In genomic region chr10:94829407-94829806, GRCm38 (mm10) we compare ENCODE assay signal across 8 mouse cellular contexts.
A peak's percentile ranks its signal among the peaks of the same experiment; 100 is the strongest.
DNase-seq lines count a peak whose midpoint lies in the region; ATAC-seq and TF ChIP-seq lines count a peak whose summit lies in the region.

No protein-coding gene starts in this region.

- H3K4me3 ChIP-seq in embryonic facial prominence, embryonic 12.5 days = no peak overlapping the region
- no peak overlapping the region for H3K4me3 ChIP-seq in embryonic facial prominence, embryonic 10.5 days
- no peak overlapping the region for H3K4me3 ChIP-seq in midbrain, postnatal 0 days (ENCODE audit: low read depth, low read length)
- H3K4me3 ChIP-seq in stomach, embryonic 14.5 days (ENCODE audit: low read depth, low read length) = no peak overlapping the region

- intact Hi-C loops in left cerebral cortex, postnatal 25 days (cut with DNase I) = loop anchor here (2.0 to 5.0 kb wide), 3 partner anchors 78 to 142 kb away; partner anchors contain the start of gene Cep83

- no peak for DNase-seq in embryonic facial prominence, embryonic 10.5 days (ENCODE audit: low spot score)
- DNase-seq in cerebellum, adult 11-12 months = peak; percentile 48
- peak; percentile 86 for DNase-seq in gastrocnemius, postnatal 10 days
- peak; percentile 49 for DNase-seq in kidney, adult 11 months
- DNase-seq in left cerebral cortex, postnatal 25 days (ENCODE audit: low spot score in 2 of 2) = peak; percentile 84 to 96
- peak; percentile 93 for DNase-seq in midbrain, postnatal 0 days (ENCODE audit: low spot score)

- H3K27me3 ChIP-seq in embryonic facial prominence, embryonic 12.5 days = no peaks in the 10 kb centered on the region
- H3K27me3 ChIP-seq in embryonic facial prominence, embryonic 10.5 days (replicated peaks; ENCODE audit: low read depth, poor library complexity, severe bottlenecking) = no peaks in the 10 kb centered on the region
- H3K27me3 ChIP-seq in midbrain, postnatal 0 days (ENCODE audit: insufficient read depth, low read length) = no peaks in the 10 kb centered on the region
- no peaks in the 10 kb centered on the region for H3K27me3 ChIP-seq in stomach, embryonic 14.5 days (ENCODE audit: control insufficient read depth, insufficient read depth, low read length)

- no peaks in the 10 kb centered on the region for H3K36me3 ChIP-seq in embryonic facial prominence, embryonic 12.5 days
- peaks cover 5% of the 10 kb centered on the region; the same call in 1 of the 2 replicates for H3K36me3 ChIP-seq in embryonic facial prominence, embryonic 10.5 days (replicated peaks)
- H3K36me3 ChIP-seq in midbrain, postnatal 0 days (ENCODE audit: insufficient read depth, low read length) = peaks cover 12% of the 10 kb centered on the region
- H3K36me3 ChIP-seq in stomach, embryonic 14.5 days (ENCODE audit: control insufficient read depth, insufficient read depth, low read length) = no peaks in the 10 kb centered on the region

- ATAC-seq in embryonic facial prominence, embryonic 12.5 days (ENCODE audit: insufficient number of reproducible peaks, insufficient read depth, low FRiP score, low TSS enrichment) = peak; percentile 59; the same call in 1 of the 2 replicates
- peak; percentile 87 for ATAC-seq in midbrain, postnatal 0 days (ENCODE audit: low FRiP score)
- peak; percentile 65; the same call in 1 of the 2 replicates for ATAC-seq in stomach, embryonic 14.5 days (ENCODE audit: insufficient number of reproducible peaks, insufficient read depth, low FRiP score, low read depth)

- TF ChIP-seq CTCF in midbrain, postnatal 0 days (IDR thresholded peaks at IDR 0.05) = no peak

- no peaks in the 10 kb centered on the region for H3K9me3 ChIP-seq in embryonic facial prominence, embryonic 12.5 days
- H3K9me3 ChIP-seq in embryonic facial prominence, embryonic 10.5 days = no peaks in the 10 kb centered on the region
- H3K9me3 ChIP-seq in midbrain, postnatal 0 days (ENCODE audit: low read length) = no peaks in the 10 kb centered on the region
- H3K9me3 ChIP-seq in stomach, embryonic 14.5 days (ENCODE audit: control insufficient read depth, low read depth, low read length) = no peaks in the 10 kb centered on the region

- H3K27ac ChIP-seq in embryonic facial prominence, embryonic 12.5 days = peak overlapping the region; percentile 64; the same call in 1 of the 2 replicates
- no peak overlapping the region for H3K27ac ChIP-seq in embryonic facial prominence, embryonic 10.5 days (replicated peaks)
- H3K27ac ChIP-seq in midbrain, postnatal 0 days (ENCODE audit: low read depth, low read length) = peak overlapping the region; percentile 58
- H3K27ac ChIP-seq in stomach, embryonic 14.5 days (ENCODE audit: low read length) = peak overlapping the region; percentile 80; the same call in 1 of the 2 replicates

- no peak overlapping the region for H3K4me2 ChIP-seq in embryonic facial prominence, embryonic 12.5 days (replicated peaks)
- no peak overlapping the region; the same call in 1 of the 2 replicates for H3K4me2 ChIP-seq in midbrain, postnatal 0 days (ENCODE audit: low read depth, low read length, poor library complexity, severe bottlenecking)
- H3K4me2 ChIP-seq in stomach, embryonic 14.5 days (replicated peaks; ENCODE audit: low read depth, low read length) = peak overlapping the region; percentile 7

- whole genome bisulfite sequencing in embryonic facial prominence, embryonic 12.5 days = 63% methylated on average over 6 of the region's 6 CpGs
- 84% methylated on average over 6 of the region's 6 CpGs for WGBS in embryonic facial prominence, embryonic 10.5 days
- WGBS in midbrain, postnatal 0 days = 63% methylated on average over 6 of the region's 6 CpGs
- 20% methylated on average over 6 of the region's 6 CpGs for WGBS in stomach, embryonic 14.5 days

- peaks cover 21% of the 10 kb centered on the region for H3K4me1 ChIP-seq in embryonic facial prominence, embryonic 12.5 days
- peaks cover 23% of the 10 kb centered on the region for H3K4me1 ChIP-seq in embryonic facial prominence, embryonic 10.5 days
- H3K4me1 ChIP-seq in midbrain, postnatal 0 days (ENCODE audit: insufficient read depth, low read length) = no peaks in the 10 kb centered on the region
- peaks cover 15% of the 10 kb centered on the region for H3K4me1 ChIP-seq in stomach, embryonic 14.5 days (ENCODE audit: control insufficient read depth, insufficient read depth, low read length)

- H3K9ac ChIP-seq in embryonic facial prominence, embryonic 12.5 days = no peak overlapping the region
- H3K9ac ChIP-seq in midbrain, postnatal 0 days (replicated peaks; ENCODE audit: low read length, poor library complexity, severe bottlenecking) = no peak overlapping the region
- no peak overlapping the region for H3K9ac ChIP-seq in stomach, embryonic 14.5 days (replicated peaks; ENCODE audit: low read depth, low read length)
